Comparison of ENCODE assay signal across 8 mouse cellular contexts in genomic region chr7:29452991-29453741, GRCm38 (mm10).
DNase-seq lines count a peak whose midpoint lies in the region; ATAC-seq and TF ChIP-seq lines count a peak whose summit lies in the region.

No protein-coding gene starts in this region.

- H3K27ac ChIP-seq in layer of hippocampus, adult 2 months, result peak overlapping the region; percentile 86
- H3K27ac ChIP-seq in embryonic facial prominence, embryonic 13.5 days, result peak overlapping the region; percentile 84
- peak overlapping the region; percentile 78 for H3K27ac ChIP-seq in heart, embryonic 11.5 days (ENCODE audit: low read depth, low read length)
- H3K27ac ChIP-seq in liver, embryonic 16.5 days (ENCODE audit: low read length), result no peak overlapping the region; the same call in 1 of the 2 replicates

- H3K4me3 ChIP-seq in layer of hippocampus, adult 2 months, result no peak overlapping the region; the same call in 1 of the 2 replicates
- 0 out of 2 replicates have a peak overlapping the region, but pooled peaks have one; percentile 9 for H3K4me3 ChIP-seq in embryonic facial prominence, embryonic 13.5 days
- H3K4me3 ChIP-seq in heart, embryonic 11.5 days (ENCODE audit: low read depth, low read length), result no peak overlapping the region
- H3K4me3 ChIP-seq in liver, embryonic 16.5 days (ENCODE audit: low read depth, low read length), result no peak overlapping the region

- TF ChIP-seq CTCF in layer of hippocampus, adult 2 months (conservative IDR thresholded peaks at IDR 0.05), result no peak

- H3K9me3 ChIP-seq in embryonic facial prominence, embryonic 13.5 days, result no peaks in the 10 kb centered on the region
- peaks cover 2% of the 10 kb centered on the region; the same call in 1 of the 2 replicates for H3K9me3 ChIP-seq in heart, embryonic 11.5 days (replicated peaks; ENCODE audit: control insufficient read depth, low read length)
- H3K9me3 ChIP-seq in liver, embryonic 16.5 days (replicated peaks; ENCODE audit: control insufficient read depth, low read length), result no peaks in the 10 kb centered on the region

- peak overlapping the region; percentile 51 for H3K9ac ChIP-seq in embryonic facial prominence, embryonic 13.5 days
- H3K9ac ChIP-seq in heart, embryonic 11.5 days (ENCODE audit: low read depth, low read length), result peak overlapping the region; percentile 23; the same call in 1 of the 2 replicates
- H3K9ac ChIP-seq in liver, embryonic 16.5 days (ENCODE audit: low read depth, low read length), result no peak overlapping the region

- no peak for DNase-seq in layer of hippocampus, adult 2 months (ENCODE audit: low spot score in 2 of 2)
- DNase-seq in layer of hippocampus, adult 9-10 months (ENCODE audit: low spot score), result no peak
- peak; percentile 79 for DNase-seq in kidney, adult 9 months
- DNase-seq in ovary, adult 18-20 months (ENCODE audit: low spot score), result peak; percentile 40

- 10% methylated on average over 18 of the region's 18 CpGs for WGBS in embryonic facial prominence, embryonic 13.5 days
- WGBS in heart, embryonic 11.5 days (ENCODE audit: insufficient replicate concordance), result 21% methylated on average over 18 of the region's 18 CpGs
- 40% methylated on average over 18 of the region's 18 CpGs for WGBS in liver, embryonic 16.5 days (ENCODE audit: insufficient replicate concordance)

- H3K27me3 ChIP-seq in embryonic facial prominence, embryonic 13.5 days, result no peaks in the 10 kb centered on the region
- H3K27me3 ChIP-seq in heart, embryonic 11.5 days (ENCODE audit: control insufficient read depth, insufficient read depth, low read length), result peaks cover 96% of the 10 kb centered on the region
- H3K27me3 ChIP-seq in liver, embryonic 16.5 days (ENCODE audit: control insufficient read depth, insufficient read depth, low read depth, low read length), result no peaks in the 10 kb centered on the region

- H3K4me2 ChIP-seq in embryonic facial prominence, embryonic 13.5 days, result peak overlapping the region; percentile 41
- peak overlapping the region; percentile 40 for H3K4me2 ChIP-seq in heart, embryonic 11.5 days
- H3K4me2 ChIP-seq in liver, embryonic 16.5 days (ENCODE audit: low read depth, low read length), result no peak overlapping the region

- no peak for ATAC-seq in embryonic facial prominence, embryonic 13.5 days (ENCODE audit: insufficient number of reproducible peaks, insufficient read depth, low FRiP score, low TSS enrichment, low read depth)
- peak; percentile 27; the same call in 1 of the 2 replicates for ATAC-seq in heart, embryonic 11.5 days (replicated peaks; ENCODE audit: insufficient number of reproducible peaks, low FRiP score, low TSS enrichment)
- peak; percentile 32; the same call in 1 of the 2 replicates for ATAC-seq in liver, embryonic 16.5 days (ENCODE audit: low read depth)
- no peak for ATAC-seq in megakaryocyte, adult 5-6 weeks (ENCODE audit: poor library complexity, severe bottlenecking)

- H3K4me1 ChIP-seq in embryonic facial prominence, embryonic 13.5 days, result peaks cover 35% of the 10 kb centered on the region
- 0 out of 2 replicates have a peak, but pooled peaks cover 4% of the 10 kb centered on the region for H3K4me1 ChIP-seq in heart, embryonic 11.5 days (ENCODE audit: control insufficient read depth, insufficient read depth, low read length)
- H3K4me1 ChIP-seq in liver, embryonic 16.5 days (ENCODE audit: control insufficient read depth, low read depth, low read length), result no peaks in the 10 kb centered on the region

- H3K36me3 ChIP-seq in embryonic facial prominence, embryonic 13.5 days, result no peaks in the 10 kb centered on the region
- H3K36me3 ChIP-seq in heart, embryonic 11.5 days (ENCODE audit: control insufficient read depth, insufficient read depth, low read length), result no peaks in the 10 kb centered on the region
- no peaks in the 10 kb centered on the region for H3K36me3 ChIP-seq in liver, embryonic 16.5 days (ENCODE audit: control insufficient read depth, insufficient read depth)

Comparison
In these comparisons a context has a peak if more than half of its experiments do, and no peak if none do; other contexts are left out.
1. DNase-seq: peak in kidney, adult 9 months (single experiment) and ovary, adult 18-20 months (single experiment); none in layer of hippocampus, adult 2 months (0 of 2) and layer of hippocampus, adult 9-10 months (single experiment).
2. ATAC-seq: peak in heart, embryonic 11.5 days (single experiment) and liver, embryonic 16.5 days (single experiment); none in embryonic facial prominence, embryonic 13.5 days (single experiment) and megakaryocyte, adult 5-6 weeks (single experiment).